Mouse (Mus musculus) layer of hippocampus, postnatal 14 days (tissue): Measurements from ENCODE around the gene Rassf7. TPM values are rescaled to one million over a fixed set of nuclear protein-coding genes. Genes with fewer than 3 reads are reported as not detected.

Source experiments
- DNase-seq, 2 experiments: peaks; one replicate each; pipeline ENCODE4 v3.0.0; 2021 to 2022; ENCODE audit warnings: low spot score in 2 of 2, mixed read lengths in 1 of 2
- total RNA-seq, 2 experiments: library from RNA; stranded (reverse); gene quantifications; 2 replicates each; pipeline ENCODE4 v1.2.3; 2021

Gene Rassf7
- total RNA-seq, 2 experiments from 2014 or later = 0.83 to 1.2 TPM

GRCm38 (mm10) chr7:141195754-141196153 lies 19.9 kb upstream of the Rassf7 start:
- DNase-seq = no peak

- DNase-seq = no peak
These were observed 18.9 kb upstream of the Rassf7 start for GRCm38 (mm10) chr7:141196619-141197282.

DNA sequence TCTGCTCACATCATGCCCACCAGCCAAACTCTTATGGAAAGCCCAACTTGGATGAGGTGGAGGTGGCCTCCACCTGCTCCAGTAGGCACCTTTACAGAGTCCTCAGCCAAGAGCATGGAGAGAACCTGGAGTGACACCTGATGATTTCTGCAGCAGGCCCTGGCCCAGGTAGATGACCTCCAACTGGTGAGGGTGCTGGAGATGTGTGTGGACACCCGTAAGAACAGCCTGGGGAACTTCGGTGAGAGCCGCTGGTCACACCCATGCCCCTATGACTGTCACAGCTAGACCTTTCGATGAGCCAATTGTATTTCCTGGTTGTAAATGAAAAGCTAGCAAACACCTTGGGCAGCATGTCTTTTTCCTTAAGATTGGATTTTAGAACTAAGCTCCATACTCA lies 17.5 kb upstream of the Rassf7 start:
- no peak for DNase-seq

DNA sequence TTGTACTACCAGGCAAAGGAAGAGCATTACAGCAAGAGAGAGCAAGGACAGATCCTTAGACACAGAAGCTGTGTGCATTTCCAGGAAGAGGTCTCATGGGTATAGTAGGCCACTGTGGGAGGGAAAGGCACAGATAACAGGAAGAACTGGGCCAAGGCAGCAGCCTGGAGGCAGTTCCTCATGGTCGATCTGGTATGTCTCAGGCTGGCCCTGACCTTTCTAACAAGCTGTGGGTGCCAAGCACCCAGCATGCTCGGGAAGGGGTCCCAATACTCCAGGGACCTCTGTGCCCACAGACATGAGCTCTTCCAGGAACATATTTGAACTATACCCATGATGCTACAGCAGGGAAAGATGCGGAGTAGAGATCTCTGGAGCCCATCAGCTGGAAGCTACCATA lies 11.1 kb upstream of the Rassf7 start:
- no peak for DNase-seq

DNA sequence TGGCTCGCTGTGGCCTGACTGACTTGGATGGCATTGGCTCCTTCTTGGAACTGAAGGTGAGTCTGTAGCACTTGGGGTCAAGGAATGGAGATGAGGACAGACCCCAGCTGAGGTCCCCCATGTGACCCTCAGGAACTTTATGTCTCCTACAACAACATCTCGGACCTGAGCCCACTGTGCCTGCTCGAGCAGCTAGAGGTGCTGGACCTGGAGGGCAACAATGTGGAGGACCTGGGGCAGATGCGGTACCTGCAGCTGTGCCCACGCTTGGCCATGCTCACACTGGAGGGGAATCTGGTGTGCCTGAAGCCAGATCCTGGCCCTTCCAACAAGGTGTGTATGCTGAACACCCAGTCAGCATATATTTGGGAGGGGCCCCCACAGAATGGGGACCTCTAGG lies 10.2 kb upstream of the Rassf7 start:
- no peak for DNase-seq

DNA sequence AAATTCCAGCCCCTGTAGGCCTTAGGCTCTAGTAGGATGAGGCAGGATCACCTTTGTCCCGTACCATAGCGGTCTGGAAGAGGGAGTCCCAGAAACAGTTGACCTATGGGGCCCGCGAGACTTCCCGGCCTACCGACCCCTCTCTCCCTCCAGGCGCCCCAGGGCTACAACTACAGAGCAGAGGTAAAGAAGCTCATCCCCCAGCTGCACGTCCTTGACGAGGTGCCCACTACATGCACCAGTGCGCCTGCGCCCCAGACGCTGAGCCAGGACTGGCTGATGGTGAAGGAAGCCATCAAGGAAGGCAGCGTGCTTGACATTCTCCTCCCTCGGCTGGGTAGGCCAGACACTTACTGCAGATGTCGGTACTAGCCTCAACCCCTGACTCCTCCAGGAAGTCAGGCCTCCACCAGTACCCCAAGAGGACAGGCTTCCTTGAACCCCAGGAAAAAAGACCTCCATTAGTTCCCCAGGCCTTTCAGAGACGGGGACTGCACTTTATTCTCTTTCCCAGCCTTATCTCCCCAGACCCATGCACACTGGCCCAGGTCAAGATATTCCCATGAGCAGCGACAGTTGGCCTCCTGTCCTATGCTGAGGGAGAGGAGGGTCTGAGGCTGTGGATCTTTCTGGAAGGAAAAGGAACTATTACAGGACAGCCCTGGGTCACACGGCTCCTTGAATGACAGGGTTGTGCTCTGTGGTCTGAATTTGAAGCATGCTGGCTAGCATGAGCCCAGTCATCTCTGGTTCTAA lies 9.3 kb upstream of the Rassf7 start:
- no peak for DNase-seq

- no peak for DNase-seq
These were observed 6.1 kb upstream of the Rassf7 start for GRCm38 (mm10) chr7:141209526-141209925.

DNA sequence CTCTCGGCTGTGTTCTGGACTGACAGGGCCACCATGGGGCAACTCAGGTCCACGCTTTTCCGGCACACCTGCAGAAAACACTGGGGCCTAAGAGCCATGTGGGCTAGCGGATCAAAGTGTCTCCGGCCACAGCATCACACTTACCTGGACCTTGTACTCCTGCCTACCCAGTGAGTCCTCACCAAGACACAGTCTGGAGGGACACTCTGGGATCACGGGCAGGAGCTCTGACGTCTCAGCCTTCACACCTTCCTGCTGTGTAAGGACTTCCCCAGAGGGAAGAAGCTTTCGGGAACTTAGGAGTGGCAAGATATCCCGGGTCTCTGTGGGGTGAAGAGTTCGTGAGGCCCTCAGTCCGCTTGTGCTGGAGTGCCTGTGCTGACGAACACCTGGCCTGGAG lies 5.5 kb upstream of the Rassf7 start:
- DNase-seq = no peak

DNA sequence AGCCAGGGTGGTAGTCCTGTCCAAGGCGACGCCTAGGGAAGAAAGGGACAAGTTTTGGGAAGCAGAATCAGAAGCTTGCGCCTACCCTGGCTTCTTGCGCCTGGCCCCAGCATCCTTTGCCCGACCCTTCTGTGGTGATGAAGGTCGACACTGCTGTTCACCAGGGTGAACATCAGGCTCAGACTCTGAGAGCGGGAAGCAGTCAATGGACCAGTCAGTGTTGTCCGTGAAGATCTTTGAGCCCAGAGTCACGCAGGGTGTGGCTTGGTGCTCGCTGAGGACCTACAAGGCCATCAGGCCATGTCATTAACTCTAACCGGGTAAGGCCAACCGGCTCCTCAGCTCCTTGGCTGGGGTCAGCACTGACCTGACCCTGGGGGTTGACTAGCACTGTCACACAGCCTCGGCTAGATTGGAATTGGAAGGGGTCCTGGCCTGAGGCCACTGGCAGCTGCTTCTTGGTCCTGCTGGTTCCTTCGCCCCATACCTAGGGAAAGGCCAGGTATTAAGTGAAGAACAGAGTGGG lies 5.0 kb upstream of the Rassf7 start:
- DNase-seq = no peak

DNA sequence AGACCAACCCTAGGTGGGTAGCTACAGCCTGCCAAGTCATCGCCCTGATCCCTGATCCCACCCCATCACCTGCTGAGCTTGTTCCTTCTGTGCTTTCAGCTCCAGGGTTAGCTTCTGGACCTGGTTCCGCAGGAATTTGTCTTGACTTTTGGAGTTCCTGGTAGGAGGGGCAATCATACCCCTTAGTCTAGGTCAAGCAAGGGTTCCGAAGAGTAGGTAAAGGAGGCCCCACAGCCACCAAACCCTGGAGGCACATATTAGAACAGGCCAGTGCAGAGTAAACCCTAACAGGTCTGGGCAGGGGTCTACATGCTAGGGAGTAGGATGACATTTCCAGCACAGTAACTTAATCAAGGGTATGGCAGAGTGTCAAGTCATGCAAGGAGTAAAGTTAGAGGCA lies 2.5 kb upstream of the Rassf7 start:
- DNase-seq = no peak

DNA sequence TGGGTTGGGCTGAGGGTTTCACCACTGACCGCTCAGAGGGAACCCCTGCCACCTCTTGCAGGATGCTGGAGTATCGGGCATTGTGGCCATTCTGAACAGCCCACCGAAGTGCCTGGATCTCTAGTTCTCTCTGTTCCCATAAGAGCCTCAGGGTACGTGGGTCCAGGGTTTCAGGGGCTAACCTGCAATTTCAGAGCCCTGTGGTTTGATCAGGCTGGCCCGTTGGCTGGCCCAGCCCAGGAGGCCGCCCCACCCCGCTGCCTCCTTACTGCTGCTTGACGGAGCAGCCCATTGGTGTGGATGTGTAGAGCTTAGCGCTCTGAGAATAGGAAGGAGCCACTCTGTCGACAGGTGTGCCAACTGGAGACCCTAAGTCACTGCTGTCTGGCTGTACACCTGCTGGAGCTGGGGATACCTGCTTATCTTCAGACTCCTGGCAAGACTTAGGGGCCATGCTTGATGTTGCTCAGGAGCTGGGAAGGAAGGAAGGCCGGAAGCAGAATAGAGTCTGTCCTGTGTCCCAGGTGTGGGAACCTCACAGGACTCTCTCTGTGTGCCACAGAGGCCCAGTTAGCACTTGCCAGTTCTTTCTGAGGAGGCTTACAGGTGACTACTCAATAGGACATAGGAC lies 1.9 kb upstream of the Rassf7 start, which contains the start of gene Lmntd2:
Gene Lmntd2, minus strand, starts transcription at position 476 of the 631 bp plus-strand sequence.
- DNase-seq = no peak

DNA sequence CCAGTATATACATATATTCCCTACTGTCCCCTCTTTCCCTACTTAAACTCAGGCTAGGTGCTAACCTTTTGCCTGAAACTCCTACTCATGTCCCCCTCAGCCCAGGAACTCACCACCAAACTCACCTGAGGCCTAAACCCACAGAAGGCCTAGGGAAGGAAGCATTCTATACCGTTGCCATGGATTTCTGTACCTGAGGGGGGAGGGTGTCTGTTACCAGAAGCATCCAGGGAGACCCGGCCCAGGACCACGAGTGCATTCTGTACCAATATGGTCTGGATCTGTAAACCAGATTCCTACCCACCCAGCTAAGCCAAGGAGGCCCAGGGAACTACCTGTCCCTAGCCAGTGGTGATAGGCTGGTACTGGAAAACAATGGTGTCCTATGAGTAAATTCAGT lies 1.4 kb upstream of the Rassf7 start:
- DNase-seq = no peak

GRCm38 (mm10) chr7:141215880-141216733 lies 447 bp downstream of the Rassf7 start:
- no peak for DNase-seq

GRCm38 (mm10) chr7:141216894-141217293 lies 1.2 kb downstream of the Rassf7 start:
- DNase-seq = no peak

DNA sequence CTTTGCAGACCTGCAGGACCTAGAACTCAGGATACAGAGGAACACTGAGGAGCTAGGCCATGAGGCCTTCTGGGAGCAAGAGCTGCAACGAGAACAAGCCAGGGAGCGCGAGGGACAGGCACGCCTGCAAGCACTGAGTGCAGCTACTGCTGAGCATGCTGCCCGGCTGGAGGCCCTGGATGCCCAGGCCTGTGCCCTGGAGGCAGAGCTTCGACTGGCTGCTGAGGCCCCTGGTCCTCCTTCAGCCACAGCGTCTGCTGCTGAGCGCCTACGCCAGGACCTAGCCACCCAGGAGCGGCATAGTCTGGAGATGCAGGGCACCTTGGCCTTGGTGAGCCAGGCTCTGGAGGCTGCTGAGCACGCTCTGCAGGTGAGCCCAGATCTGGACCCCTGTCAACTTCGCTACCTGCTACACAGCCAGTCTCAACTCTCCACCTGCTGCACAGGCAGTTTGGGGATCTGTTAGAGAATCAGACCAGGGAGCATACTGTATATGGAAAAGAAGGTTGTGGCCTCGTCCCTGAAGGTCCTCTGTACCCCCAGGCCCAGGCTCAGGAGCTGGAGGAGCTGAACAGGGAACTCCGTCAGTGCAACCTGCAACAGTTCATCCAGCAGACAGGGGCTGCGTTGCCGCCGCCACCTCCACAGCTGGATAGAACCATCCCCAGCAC lies 1.8 kb downstream of the Rassf7 start:
- no peak for DNase-seq

DNA sequence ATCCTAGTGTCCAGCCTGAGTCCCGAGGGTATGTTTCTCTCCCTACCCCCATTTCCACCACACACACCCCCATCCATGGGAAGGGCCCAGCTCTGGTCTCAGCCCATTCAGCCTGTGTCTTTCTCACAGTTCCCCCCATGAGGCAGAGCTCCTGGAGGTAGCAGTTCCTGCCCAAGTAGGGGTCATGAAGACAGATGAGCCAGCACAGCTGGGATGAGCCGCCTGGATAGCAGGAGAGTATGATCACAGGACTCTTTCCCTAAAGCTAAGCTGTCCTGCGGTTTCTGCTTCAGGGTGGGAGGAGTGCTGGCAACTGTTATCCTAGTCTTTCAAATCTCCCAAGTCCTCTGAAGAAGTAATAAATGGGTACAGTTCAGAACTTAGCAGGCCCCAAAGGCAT lies 2.5 kb downstream of the Rassf7 start:
- no peak for DNase-seq

DNA sequence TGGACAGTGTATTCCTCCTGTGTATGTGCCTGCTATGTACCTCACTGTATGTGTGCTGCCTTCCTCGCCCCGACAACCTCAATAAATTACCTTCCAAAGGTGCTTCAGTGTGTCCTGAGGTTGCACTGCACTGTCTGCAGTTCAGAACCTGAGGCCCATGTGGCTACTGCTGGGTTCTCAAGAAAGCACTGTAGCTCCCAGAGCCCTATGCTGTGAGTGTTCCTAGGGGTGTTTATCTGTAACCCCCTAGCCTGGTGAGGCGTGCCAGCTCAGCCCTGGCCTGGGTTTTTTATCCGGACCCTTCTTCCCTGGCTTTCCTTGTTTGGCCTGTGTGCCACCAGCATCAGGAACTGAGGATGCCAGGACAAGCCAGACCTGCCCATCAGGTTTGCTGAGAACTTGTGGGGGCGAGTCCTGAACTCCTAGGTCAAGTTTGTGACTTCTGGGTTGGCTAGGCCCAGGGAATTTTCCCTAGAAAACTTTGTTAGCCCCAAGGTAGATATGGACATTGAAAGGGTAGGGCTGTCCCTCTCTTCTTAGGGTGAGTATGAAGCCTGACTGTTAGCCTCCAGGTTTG lies 3.0 kb downstream of the Rassf7 start:
- DNase-seq = no peak

DNA sequence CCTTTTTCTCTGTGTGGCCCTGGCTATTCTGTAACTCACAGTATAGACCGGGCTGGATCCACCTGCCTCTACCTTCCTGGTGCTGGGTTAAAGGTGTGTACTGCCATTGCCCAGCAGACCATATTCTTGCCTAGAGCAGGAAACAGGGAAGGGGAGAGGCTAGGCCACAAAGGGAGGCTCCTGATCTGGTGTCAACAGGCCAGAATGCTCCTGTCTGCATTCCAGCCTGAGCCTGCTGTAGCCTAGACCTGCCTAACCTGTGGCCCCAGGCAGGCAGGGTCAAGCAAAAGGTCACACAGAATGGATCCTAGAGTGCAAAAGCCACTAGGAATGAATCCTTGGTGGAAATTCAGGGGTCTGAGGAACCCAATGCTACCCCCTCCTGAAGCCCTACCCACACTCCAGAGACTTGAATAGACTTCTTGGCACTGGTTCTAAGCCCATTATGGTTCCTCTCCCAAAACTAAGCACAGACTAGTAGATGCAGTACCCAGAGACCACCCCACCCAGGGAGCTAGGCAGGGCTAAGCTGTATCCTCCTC lies 4.0 kb downstream of the Rassf7 start:
- DNase-seq = no peak

GRCm38 (mm10) chr7:141220377-141220776 lies 4.7 kb downstream of the Rassf7 start:
- no peak for DNase-seq
